Mouse (Mus musculus): Measurements from ENCODE around the gene Galp.

- TF ChIP-seq POLR2A (IDR thresholded peaks at IDR 0.05; ENCODE audit: insufficient read length, low read depth): no peak
- TF ChIP-seq MYOD1 (IDR thresholded peaks at IDR 0.05; ENCODE audit: control insufficient read depth in 1 of 3, insufficient read length in 2 of 3, low read depth in 2 of 3): no peak
- no peak for TF ChIP-seq E2F4 (IDR thresholded peaks at IDR 0.05; ENCODE audit: insufficient read depth)
- TF ChIP-seq USF1 (IDR thresholded peaks at IDR 0.05; ENCODE audit: low read depth): no peak
- no peak for TF ChIP-seq MAX (IDR thresholded peaks at IDR 0.05; ENCODE audit: low read depth)
- no peak for TF ChIP-seq TCF3 (IDR thresholded peaks at IDR 0.05; ENCODE audit: insufficient read length, low read depth)
- TF ChIP-seq POLR2AphosphoS2 (IDR thresholded peaks at IDR 0.05; ENCODE audit: insufficient read length, low read depth): no peak
These were observed 45.6 kb upstream of the Galp start for GRCm38 (mm10) chr7:6151266-6151665.
